Mouse (Mus musculus): ENCODE data around the gene 4930539E08Rik.

4930539E08Rik gene

GRCm38 (mm10) chr17:28858205-28858604 is 56.9 kb downstream of the 4930539E08Rik start, which contains the start of gene Pnpla1:
TSS of gene Pnpla1 (plus strand) at chr17:28858411.
- no peak for DNase-seq (ENCODE audit: extremely low spot score, low spot score)

- no peak for DNase-seq (ENCODE audit: extremely low spot score, low spot score)
These were observed 59.1 kb downstream of the 4930539E08Rik start for GRCm38 (mm10) chr17:28856030-28856429.

- no peak for DNase-seq (ENCODE audit: extremely low spot score, low spot score)
These were observed 59.8 kb downstream of the 4930539E08Rik start for GRCm38 (mm10) chr17:28855166-28855885.

- DNase-seq (ENCODE audit: extremely low spot score, low spot score), result no peak
These were observed 60.7 kb downstream of the 4930539E08Rik start for GRCm38 (mm10) chr17:28854377-28854776.

GRCm38 (mm10) chr17:28850511-28850910 is 64.6 kb downstream of the 4930539E08Rik start:
- no peak for DNase-seq (ENCODE audit: extremely low spot score, low spot score)

GRCm38 (mm10) chr17:28846974-28847617 is 68.0 kb downstream of the 4930539E08Rik start:
- no peak for DNase-seq (ENCODE audit: extremely low spot score, low spot score)

Measured in neural tube, embryonic 10.5 days (tissue).